Mouse (Mus musculus) heart, adult 2 months (tissue): ENCODE data around the gene Get4. TPM values are rescaled to one million over a fixed set of nuclear protein-coding genes. Genes with fewer than 3 reads are reported as not detected.

Source experiments
- DNase-seq, 2 experiments: peaks; one replicate each; pipeline ENCODE4 v3.0.0; 2021
- H3K27ac ChIP-seq: fragments of 200-600 bp; 2 replicates; pipeline ENCODE4 v1.8.1; 2022
- H3K27me3 ChIP-seq: fragments of 200-500 bp; 2 replicates; pipeline ENCODE4 v1.6.1; 2012; ENCODE audit warnings: mild to moderate bottlenecking, low read length, inconsistent platforms, mixed read lengths; ENCODE audit not compliant: control insufficient read depth, insufficient read depth
- H3K36me3 ChIP-seq: fragments of 200-500 bp; 2 replicates; pipeline ENCODE4 v1.6.1; 2012; ENCODE audit warnings: low read length, inconsistent platforms; ENCODE audit not compliant: control insufficient read depth, insufficient read depth
- H3K4me1 ChIP-seq: fragments of 200-500 bp; 2 replicates; pipeline ENCODE4 v1.6.1; 2011; ENCODE audit warnings: low read length; ENCODE audit not compliant: control insufficient read depth, insufficient read depth
- H3K4me3 ChIP-seq: fragments of 200-600 bp; 2 replicates; pipeline ENCODE4 v1.8.1; 2022
- H3K79me2 ChIP-seq: fragments of 200-500 bp; replicated peaks from 2 replicates; pipeline ENCODE4 v1.6.1; 2012; ENCODE audit warnings: mild to moderate bottlenecking, inconsistent platforms, low read length, moderate library complexity, mixed read lengths; ENCODE audit not compliant: control insufficient read depth, insufficient read depth
- H3K9ac ChIP-seq: fragments of 200-500 bp; 2 replicates; pipeline ENCODE4 v1.6.1; 2012; ENCODE audit warnings: low read depth, mild to moderate bottlenecking, control low read depth, inconsistent platforms, low read length, mixed read lengths
- CTCF ChIP-seq: fragments of 200-600 bp; IDR thresholded peaks from 2 replicates; pipeline ENCODE4 v1.8.1; 2022; ENCODE audit warnings: antibody characterized with exemption, mild to moderate bottlenecking, moderate library complexity
- EP300 ChIP-seq: fragments of 200-500 bp; IDR thresholded peaks from 2 replicates; pipeline ENCODE4 v1.6.1; 2011; ENCODE audit warnings: low read depth, low read length, control low read depth; ENCODE audit not compliant: insufficient read depth
- POLR2A ChIP-seq: fragments of 200-500 bp; IDR thresholded peaks from 2 replicates; pipeline ENCODE4 v1.6.1; 2011; ENCODE audit warnings: mild to moderate bottlenecking, low read depth, low read length, control low read depth; ENCODE audit not compliant: insufficient read depth
- WGBS: fragments of 180-500 bp; shearing (Covaris S2); methylation state at CpG from one replicate; pipeline ENCODE4 v1.1.7; 2018; 5-methylcytosine and 5-hydroxymethylcytosine counted together
- intact Hi-C: fragments of 180-260 bp; cut with DNase I; formaldehyde crosslinking; loops from one replicate; pipeline ENCODE4 v1.15.1; 2025
- polyA plus RNA-seq: library from polyadenylated mRNA; depleted of rRNA; stranded (reverse); fragments of >200 nt; gene quantifications from 2 replicates; pipeline ENCODE4 v1.2.3, GENCODE M21; 2012
- total RNA-seq, 2 experiments: library from RNA; stranded (reverse); gene quantifications; 2 replicates each; pipeline ENCODE4 v1.2.3; 2021

Gene Get4
- total and polyA plus RNA-seq, 3 experiments: 38.2 to 57.3 (median 45.4) TPM

- Histone ChIP-seq H3K9ac (no peak overlapping the region), H3K27me3 (no peaks in the 10 kb centered on the region), H3K4me3 (no peak overlapping the region), H3K27ac (no peak overlapping the region), H3K4me1 (no peaks in the 10 kb centered on the region), H3K79me2 (no peaks in the 10 kb centered on the region), H3K36me3 (no peaks in the 10 kb centered on the region)
- no peak for TF ChIP-seq CTCF
- TF ChIP-seq EP300: no peak
- TF ChIP-seq POLR2A: no peak
- intact Hi-C loops: no loop called here
- no peak for DNase-seq
- WGBS: 77% methylated on average over 8 of the region's 8 CpGs
These were observed 25.2 kb downstream of the Get4 start for GRCm38 (mm10) chr5:139277287-139277686.

DNA sequence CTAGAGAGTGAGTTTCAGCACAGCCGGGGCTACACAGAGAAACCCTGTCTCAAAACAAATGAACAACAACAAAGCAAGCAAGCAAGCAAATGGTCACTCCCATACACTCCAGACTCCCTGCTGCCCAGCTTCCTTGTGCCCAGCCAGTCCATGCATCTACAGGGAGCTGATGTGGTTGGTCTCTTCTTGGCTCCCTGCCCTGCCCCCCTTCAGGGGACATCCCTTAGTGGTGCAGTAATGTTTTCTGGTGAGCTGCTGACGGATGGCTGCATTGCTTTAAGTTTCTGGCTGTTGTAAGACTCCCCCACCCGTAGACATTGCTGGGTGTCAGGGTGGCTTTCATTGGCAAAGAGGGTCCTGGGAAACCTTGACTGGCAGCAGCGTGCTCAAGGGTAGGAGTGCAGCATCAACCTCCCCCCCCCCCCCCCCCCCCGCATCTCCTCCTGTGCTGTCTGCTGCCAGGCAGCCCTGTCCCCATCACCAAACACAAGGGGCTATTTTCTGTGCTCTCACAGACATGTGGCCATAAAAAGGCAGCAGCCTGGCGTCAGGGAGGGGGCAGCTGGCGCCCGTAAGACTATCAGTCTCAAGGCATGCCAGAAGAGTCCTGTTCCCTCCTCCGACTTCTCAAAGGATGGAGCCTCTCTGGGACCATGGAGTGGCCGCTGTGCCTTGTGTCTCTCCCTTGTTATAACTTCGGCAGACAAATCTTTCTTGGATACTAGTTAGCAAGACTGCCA, 29.4 kb downstream of the Get4 start:
- intact Hi-C loops: loop anchor here (1.0 to 5.0 kb wide), 4 partner anchors 41 to 224 kb away; no protein-coding TSS in a partner anchor
- Histone ChIP-seq H3K36me3 (no peaks in the 10 kb centered on the region), H3K4me1 (no peaks in the 10 kb centered on the region), H3K79me2 (no peaks in the 10 kb centered on the region), H3K4me3 (no peak overlapping the region), H3K27me3 (no peaks in the 10 kb centered on the region), H3K9ac (no peak overlapping the region), H3K27ac (no peak overlapping the region)
- no peak for DNase-seq
- WGBS: 40% methylated on average over 10 of the region's 11 CpGs
- TF ChIP-seq CTCF (no peak), EP300 (no peak), POLR2A (no peak)

- 4% methylated on average over 15 of the region's 15 CpGs for WGBS
- Histone ChIP-seq H3K36me3 (no peaks in the 10 kb centered on the region), H3K79me2 (no peaks in the 10 kb centered on the region), H3K27me3 (no peaks in the 10 kb centered on the region), H3K27ac (no peak overlapping the region), H3K4me3 (no peak overlapping the region), H3K4me1 (no peaks in the 10 kb centered on the region; the same call in 1 of the 2 replicates), H3K9ac (no peak overlapping the region)
- 0 out of 2 replicates have a peak, but pooled peaks have one; percentile 73 for TF ChIP-seq EP300
- no peak for TF ChIP-seq POLR2A
- DNase-seq: peak; percentile 81 to 90
- intact Hi-C loops: loop anchor here (1.0 to 5.0 kb wide), 4 partner anchors 40 to 223 kb away; no protein-coding TSS in a partner anchor
These were observed 30.1 kb downstream of the Get4 start for GRCm38 (mm10) chr5:139282191-139282590.

DNA sequence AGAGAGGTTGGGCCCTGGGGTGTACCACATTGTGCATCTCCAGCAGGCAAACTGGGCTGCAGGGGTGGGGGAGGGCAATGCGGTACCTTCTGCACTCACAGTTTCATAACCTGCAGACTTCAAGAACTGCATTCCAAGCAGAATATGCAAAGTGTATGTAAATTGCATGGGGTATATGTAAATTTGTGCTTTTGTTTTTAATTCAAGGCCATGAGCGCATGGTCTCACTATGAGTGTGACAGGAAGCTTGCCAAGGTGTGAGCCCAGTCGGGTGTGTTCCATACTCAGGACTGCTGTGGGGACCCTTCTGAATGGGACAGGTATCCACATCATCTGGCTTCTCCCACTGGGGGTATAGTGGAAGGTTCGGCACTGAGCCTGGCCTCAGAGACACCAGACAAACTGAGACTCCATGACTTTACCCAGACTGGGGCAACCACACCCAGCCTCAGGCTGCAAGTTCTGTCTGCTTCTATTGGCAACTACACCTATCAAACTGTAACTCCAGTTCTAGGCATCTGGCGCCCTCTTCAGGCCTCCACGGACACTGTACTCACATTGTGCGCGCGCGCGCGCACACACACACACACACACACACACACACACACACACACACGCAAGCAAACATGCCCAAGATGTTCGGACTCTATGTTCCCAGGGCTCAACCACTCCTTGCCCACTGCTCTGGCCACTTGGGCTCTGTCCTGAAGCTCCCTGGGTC, 31.5 kb downstream of the Get4 start:
- no peak overlapping the region for H3K4me3 ChIP-seq
- no peaks in the 10 kb centered on the region for H3K27me3 ChIP-seq
- DNase-seq: no peak
- intact Hi-C loops: loop anchor here (2.0 to 5.0 kb wide), 3 partner anchors 39 to 184 kb away; no protein-coding TSS in a partner anchor
- H3K79me2 ChIP-seq: no peaks in the 10 kb centered on the region
- H3K9ac ChIP-seq: no peak overlapping the region
- no peaks in the 10 kb centered on the region for H3K36me3 ChIP-seq
- no peak overlapping the region for H3K27ac ChIP-seq
- H3K4me1 ChIP-seq: no peaks in the 10 kb centered on the region; the same call in 1 of the 2 replicates
- WGBS: 94% methylated on average over 14 of the region's 14 CpGs
- no peak for TF ChIP-seq CTCF
- TF ChIP-seq EP300: no peak
- no peak for TF ChIP-seq POLR2A

- Histone ChIP-seq H3K4me1 (no peaks in the 10 kb centered on the region; the same call in 1 of the 2 replicates), H3K27ac (no peak overlapping the region), H3K9ac (no peak overlapping the region), H3K79me2 (no peaks in the 10 kb centered on the region), H3K36me3 (no peaks in the 10 kb centered on the region), H3K4me3 (no peak overlapping the region), H3K27me3 (no peaks in the 10 kb centered on the region)
- no peak for DNase-seq
- intact Hi-C loops: no loop called here
- 50% methylated on average over 8 of the region's 8 CpGs for WGBS
- TF ChIP-seq EP300 (no peak), POLR2A (no peak), CTCF (no peak)
These were observed 33.4 kb downstream of the Get4 start for GRCm38 (mm10) chr5:139285383-139286067.
